Mouse (Mus musculus) urinary bladder, postnatal 10 days (tissue): ENCODE measurements around the gene Ehd1.

Experiments used
- DNase-seq: peaks from one replicate; pipeline ENCODE4 v3.0.0; 2022; ENCODE audit warnings: low spot score

The Ehd1 gene

DNA sequence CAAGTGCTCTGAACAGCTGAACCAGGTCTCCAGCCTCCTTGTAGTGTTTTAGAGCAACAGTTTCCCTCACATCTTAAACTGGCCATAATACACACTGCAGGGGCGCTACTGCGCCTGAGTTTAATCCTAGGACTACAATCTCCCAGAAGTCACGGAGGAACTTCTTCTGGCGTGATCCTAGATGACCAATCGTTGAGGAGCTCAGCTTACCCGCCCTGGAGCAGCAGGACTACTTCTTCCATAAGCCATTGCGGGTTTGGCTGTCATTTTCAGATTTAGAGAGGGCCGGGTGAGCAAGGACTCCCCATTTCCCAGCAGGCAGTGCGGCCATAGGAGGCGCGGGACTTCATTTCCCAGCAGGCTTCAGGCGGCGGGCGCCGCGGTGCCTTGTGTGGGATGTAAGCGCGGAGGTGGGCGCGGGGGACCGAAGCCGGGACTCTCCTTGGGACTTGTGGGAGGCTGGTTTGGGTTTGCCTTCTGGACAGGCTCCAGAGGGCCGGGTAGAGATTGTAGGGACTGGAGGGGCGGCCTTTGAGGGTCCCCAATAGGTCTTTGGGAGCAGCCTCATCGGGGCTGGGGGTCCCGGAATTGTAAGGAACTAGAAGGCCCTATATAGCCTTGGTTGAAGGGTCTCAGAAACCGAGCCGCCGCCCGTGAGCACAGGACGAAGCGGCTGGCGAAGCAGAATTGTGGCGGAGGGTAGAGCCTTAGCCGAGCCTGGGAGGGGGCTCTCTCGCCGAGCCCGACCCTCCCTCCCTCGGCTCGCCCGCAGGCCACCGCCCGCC lies 58.3 kb downstream of the Ehd1 start, which contains the start of gene Men1:
TSS of gene Men1 (plus strand) at position 307 of the 785 bp plus-strand sequence.
- DNase-seq: peak; percentile 68

DNA sequence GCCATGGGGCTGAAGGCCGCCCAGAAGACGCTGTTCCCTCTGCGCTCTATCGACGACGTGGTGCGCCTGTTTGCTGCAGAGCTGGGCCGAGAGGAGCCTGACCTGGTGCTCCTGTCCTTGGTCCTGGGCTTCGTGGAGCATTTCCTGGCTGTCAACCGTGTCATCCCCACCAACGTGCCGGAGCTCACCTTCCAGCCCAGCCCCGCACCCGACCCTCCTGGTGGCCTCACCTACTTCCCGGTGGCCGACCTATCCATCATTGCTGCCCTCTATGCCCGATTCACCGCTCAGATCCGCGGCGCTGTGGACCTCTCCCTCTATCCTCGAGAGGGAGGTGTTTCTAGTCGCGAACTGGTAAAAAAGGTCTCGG lies 58.9 kb downstream of the Ehd1 start:
- DNase-seq: no peak

DNA sequence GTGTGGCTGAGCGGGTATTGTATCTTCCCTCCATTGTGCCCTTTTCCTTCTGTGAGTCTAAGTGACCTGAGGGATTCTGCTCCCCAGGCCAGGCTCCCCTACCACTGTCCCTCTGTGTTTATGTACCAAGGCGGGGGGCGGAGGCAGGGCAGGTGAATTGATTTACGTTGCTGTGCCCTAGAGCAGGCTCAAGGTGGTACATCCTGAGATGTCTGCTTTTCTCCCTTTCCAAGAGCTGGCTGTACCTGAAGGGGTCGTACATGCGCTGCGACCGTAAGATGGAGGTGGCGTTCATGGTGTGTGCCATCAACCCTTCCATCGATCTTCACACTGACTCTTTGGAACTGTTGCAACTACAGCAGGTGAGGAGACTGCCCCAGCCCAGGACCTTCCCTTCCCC lies 60.4 kb downstream of the Ehd1 start:
- no peak for DNase-seq

DNA sequence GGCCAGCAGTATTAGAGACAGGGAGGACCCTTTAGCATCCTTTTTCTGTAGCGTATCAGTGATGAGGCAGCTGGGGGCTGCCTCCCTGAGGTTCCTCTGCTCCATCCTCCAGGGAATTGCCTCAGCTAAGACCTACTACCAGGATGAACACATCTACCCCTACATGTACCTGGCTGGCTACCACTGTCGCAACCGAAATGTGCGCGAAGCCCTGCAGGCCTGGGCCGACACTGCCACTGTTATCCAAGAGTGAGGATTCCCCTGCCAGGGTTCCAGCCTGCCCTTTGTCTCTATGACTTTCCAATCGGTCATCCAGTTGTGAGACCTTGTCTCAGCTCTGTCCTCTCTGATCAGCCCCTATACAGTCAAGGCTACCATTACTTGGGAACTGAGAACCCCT lies 61.6 kb downstream of the Ehd1 start:
- DNase-seq: no peak

DNA sequence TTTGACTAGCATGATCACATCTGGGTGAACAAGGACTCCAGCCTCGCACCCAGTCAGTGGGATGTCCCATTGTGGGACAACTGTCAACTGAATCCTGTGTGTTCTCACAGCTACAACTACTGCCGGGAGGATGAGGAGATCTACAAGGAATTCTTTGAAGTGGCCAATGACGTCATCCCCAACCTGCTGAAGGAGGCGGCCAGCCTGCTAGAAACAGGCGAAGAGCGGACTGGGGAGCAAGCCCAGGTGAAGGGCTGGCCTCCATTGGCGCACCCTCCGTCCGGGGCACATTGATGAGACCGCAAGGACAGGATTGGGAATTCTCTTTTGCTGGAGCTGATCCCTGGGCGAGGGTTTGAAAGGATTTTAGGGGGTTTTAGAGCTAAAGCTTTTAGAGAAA lies 62.2 kb downstream of the Ehd1 start:
- DNase-seq: no peak

DNA sequence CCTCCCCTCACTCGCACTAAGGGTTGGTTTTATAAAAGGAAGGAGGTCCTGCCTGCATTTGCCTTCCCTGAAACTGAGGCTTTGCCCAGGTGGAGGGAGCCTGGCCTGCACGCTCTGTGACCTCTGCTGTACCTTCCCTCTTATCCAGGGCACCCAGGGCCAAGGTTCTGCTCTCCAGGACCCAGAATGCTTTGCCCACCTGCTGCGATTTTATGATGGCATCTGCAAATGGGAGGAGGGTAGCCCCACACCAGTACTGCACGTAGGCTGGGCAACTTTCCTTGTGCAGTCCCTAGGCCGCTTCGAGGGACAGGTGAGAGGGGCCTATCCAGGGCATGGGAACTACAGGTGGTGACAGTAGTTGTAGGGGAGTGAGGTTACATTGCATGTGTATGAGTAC lies 62.7 kb downstream of the Ehd1 start:
- DNase-seq: no peak

DNA sequence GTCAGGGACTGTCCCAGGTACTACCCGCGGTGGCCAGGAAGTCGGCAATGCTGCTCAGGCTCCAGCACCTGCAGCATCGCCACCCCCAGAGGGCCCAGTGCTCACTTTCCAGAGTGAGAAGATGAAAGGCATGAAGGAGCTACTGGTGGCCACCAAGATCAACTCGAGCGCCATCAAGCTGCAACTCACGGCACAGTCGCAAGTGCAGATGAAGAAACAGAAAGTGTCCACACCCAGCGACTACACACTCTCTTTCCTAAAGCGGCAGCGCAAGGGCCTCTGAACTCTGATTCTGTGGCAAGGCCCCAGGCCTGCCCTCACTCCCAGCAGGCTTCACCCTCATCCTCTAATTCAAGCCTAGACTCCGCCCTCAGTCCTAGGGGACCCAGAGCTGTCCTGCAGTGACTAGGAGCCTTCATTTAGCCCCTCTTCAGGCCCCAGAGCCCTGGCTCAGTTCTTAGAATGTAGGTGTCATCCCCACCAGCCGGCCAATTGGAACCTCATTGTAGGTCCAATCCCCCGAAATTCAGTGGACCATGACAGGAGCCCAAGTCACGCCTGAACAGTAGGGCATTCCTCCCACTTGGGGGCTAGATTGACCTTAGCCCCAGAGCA lies 63.5 kb downstream of the Ehd1 start:
- no peak for DNase-seq

DNA sequence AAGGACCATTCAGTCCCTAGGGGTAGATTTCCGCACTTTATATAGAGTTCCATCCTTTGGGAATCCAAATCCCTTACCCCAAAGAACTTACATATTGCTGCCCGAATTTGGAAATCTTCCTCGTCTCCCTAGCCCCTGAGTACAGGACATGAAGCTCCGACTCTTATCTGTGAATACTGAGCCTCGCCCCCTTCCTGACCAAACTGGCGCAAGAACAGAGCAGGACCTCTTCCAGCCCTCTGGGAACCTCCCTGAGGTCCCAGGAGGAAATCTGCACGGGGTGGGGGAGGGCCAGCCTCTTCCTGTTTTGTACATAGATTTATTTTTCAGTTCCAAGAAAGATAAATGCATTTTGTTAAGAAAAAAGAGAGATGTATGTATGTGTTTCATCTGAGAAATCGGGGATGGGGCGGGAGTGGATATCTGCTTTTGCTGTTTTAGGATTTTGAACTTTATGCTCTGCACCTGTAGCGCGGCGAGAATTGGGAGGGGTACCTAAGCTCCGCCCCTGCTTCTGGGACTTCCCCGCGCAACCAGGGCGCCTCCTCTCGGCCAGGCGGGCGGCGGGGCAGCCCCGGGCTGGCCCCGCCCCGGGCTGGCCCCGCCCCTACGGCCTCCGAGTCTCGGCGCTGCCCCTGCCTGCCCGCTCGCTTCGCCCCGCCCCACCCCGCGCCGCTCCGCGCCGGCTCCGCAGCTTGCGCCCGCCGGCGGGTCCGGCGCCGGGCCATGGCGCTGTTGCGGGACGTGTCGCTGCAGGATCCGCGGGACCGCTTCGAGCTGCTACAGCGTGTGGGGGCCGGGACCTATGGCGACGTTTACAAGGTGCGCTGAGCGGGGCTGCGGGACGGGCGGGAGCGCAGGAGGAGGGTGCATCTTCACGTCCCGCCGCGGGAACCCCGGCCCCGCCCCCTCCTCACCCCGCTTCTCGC lies 64.3 kb downstream of the Ehd1 start, which contains the start of gene Map4k2:
TSS of gene Map4k2 (plus strand) at position 612 of the 929 bp plus-strand sequence.
- peak; percentile 47 for DNase-seq

DNA sequence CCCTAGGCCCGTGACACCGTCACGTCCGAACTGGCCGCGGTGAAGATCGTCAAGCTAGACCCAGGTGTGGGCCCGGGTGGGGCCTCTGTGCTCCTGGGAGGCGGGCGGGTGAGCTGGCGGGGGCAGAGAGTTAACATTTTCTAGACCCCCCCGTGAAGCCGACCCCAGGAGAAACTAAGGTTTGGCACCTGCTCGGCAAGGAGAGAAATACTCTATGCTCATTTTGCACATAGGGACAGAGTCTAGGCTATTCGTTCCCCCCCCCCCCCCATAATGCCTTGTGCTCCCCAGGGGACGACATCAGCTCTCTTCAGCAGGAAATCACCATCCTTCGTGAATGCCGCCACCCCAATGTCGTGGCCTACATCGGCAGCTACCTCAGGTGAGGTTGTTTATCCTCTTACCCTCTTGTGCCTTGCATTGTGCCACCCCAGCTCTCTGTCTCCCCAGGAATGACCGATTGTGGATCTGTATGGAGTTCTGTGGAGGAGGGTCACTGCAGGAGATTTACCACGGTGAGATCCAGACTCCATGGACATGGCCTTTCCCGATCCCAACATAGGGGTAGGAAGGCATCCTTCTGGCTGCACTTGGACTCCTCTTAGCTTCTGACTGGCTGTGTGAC lies 65.0 kb downstream of the Ehd1 start:
- DNase-seq: no peak

DNA sequence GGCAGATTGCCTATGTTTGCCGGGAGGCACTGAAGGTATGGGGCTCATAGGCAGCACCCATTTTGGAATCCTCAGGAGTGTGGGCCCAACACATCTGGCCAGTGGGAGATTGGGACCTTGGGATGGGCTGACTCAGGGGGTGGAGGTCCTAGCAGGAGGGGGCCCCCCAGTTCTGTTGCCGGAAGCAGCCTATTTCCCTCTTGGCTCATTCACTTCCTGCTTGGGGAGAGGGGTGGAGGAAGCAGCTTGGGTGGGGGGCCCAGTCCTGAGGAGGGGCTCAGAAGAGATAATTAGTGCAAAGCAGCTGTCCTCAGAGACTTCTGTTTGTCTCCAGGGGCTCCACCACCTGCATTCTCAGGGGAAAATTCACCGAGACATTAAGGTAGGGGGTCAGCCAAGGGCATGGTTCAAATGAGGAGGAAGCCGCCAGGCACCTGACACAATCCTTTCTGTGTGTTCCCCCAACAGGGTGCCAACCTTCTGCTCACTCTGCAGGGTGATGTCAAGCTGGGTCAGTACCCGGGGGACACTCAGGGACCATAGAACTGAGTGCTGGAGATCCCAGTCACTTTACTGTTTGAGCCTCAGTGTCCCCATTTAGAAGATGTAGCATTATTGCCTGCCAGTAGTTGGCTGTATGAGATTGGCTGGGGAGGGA lies 65.9 kb downstream of the Ehd1 start:
- no peak for DNase-seq

DNA sequence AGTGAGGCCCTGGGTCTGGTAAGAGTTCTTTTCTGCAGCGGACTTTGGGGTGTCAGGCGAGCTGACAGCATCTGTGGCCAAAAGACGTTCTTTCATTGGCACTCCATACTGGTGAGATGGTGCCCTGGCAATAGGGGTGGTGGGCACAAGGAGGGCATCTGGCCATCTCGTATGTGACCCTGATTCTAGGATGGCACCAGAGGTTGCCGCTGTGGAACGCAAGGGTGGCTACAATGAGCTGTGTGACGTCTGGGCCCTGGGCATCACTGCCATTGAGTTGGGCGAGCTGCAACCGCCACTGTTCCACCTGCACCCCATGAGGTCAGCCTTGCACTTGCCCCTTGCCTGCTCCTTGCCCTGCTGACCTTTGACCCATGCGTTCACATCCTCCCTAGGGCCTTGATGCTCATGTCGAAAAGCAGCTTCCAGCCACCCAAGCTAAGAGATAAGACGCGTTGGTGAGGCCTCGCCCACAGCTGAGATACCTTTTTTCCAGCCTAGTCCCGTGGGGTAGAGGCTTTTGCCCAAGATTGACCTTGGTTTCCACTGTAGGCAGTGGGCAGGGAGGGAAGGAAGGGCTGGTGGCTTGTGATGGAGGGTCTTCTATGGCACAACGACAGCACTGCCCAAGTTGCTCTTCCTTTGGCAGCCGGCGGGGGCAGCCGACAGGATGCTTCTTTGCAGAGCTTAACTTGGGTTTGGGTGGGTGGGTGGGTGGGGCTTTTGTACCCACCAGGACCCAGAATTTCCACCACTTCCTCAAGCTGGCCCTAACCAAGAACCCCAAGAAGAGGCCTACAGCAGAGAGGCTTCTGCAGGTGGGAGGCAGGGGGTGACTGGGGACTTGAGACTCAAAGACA lies 66.8 kb downstream of the Ehd1 start:
- no peak for DNase-seq

DNA sequence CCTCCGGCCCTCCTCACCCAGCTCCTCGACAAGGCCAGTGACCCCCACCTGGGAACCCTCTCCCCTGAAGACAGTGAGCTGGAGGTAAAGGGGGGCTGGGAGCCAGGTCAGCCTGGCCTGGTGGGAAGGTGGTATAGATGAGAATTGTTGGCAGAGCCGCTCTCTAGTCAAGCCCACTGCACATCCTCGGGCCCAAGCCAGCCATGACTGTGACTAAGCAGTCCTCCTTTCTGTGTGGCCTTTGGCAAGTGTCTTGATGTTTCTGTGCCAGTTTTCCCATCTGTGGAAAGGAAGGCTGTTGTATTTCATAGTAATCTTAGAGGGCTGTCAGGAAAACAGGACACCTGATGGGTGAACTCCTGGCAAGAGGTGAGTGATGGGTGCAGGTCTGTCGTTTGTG lies 67.5 kb downstream of the Ehd1 start:
- DNase-seq: no peak

DNA sequence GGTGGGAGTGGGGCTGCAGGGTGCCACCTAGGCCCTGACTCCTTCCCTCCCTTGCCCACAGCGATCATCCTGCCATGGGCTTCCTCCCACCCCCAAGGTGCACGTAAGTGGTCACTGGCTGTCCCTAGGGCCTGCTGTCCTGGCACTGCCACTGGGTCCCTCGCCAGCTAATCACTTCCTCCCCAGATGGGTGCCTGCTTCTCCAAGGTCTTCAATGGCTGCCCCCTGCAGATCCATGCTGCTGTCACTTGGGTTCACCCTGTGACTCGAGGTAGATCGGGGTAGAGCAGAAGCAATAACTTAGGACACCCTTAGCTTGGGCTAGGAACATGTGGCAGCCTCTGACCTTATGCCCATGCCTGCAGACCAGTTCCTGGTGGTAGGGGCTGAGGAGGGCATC lies 69.5 kb downstream of the Ehd1 start:
- DNase-seq: no peak

DNA sequence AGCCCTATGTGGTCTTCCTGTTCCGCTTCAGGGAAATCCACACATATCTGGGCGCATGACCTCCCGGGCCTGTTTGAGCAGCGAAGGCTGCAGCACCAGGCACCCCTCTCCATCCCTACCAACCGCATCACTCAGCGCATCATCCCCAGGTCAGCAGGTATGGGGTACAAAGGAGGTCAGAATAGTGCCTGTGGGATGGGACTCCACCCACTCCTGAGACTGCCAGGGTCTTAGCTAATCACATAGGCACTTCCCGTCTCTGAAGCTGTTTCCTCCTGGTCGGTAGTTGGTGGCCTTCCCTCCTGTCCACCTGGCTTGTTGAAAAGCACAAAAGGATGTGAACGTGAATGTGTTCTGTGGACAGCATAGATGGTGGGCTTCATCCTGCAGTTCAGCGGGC lies 70.1 kb downstream of the Ehd1 start:
- DNase-seq: no peak

DNA sequence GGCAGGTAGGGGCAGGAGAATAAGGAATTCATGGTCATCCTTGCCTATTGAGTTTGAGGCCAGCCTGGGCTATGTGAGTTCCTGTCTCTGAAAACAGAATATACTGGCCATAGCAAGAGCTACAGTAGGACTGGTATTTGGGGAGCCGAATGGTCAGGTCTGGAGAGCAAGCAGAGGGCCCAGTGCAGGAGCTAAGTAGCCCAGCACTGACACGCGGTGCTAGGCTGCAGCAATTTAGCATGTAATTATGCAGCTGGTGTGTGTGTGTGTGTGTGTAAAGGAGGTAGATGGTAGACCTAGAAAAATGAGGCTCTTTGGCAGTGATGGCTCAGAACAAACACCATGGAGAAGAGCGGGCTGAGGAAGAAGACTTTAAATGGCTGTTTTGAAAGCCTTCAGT lies 71.1 kb downstream of the Ehd1 start:
- DNase-seq: no peak

DNA sequence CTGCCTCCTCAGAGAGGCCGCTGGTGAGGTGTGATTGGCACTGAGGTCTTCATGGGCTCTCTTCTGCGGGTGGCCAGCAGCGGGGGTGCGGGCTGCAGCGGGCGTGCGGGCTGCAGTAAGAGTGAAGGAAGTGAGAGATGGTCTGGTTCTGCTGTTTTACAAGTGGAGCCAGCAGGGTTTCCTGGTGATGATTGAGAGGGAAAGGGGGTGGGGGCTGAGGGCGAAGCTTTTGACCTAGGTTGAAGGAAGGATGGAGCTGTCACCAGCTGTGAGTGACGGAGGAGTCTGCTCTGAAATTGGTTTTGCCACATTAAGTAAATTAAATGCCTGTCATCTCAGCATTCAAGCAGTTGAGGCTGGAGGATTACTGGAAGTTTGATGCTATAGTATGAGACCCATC lies 72.2 kb downstream of the Ehd1 start:
- no peak for DNase-seq

DNA sequence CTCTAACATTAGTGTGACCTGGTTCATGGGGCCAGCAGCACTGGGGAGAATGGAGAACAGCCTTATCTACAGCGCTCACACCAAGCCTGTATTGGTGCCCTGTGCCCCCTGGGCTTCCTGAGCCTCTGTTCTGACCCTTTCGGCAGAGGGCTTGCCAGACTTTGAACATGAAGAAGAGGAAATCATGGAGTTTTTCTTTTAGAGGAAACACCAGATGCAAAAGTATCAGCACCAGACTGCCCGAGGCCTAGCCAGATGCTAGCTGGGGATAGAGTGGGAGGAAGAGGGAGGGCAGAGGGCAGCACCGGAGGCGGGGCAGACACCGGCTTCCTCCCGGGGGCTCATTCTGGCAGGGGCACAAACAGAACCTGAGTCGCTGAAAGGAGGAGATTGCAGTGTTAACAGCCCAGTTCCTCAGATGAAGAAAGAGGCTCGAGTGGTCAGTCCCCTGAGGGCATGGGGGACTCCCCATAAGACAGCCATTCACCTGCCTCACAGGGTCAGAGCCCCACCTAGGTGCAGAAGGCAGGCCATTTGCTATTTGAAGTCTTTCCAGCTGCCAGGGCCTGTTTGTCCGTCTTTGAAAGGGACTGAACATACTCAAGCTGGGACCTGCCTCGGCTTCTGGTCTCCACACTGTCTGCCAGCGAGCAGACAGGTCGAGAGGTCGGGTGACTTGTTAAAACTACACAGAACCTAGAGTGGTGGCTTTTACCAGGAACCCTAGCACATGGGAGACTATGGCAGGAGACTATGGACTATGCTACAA lies 72.9 kb downstream of the Ehd1 start:
- no peak for DNase-seq
